Mouse (Mus musculus) liver, embryonic 16.5 days (tissue): Measurements from ENCODE around the gene Ptafr. TPM values are rescaled to one million over a fixed set of nuclear protein-coding genes. Genes with fewer than 3 reads are reported as not detected.

ENCODE experiments used
- polyA plus RNA-seq: library from polyadenylated mRNA; unstranded; fragments of >200 nt; fragmentation: Nextera tagmentation; extraction: Ambion mirVana; gene quantifications from 2 replicates; pipeline ENCODE4 v1.2.1, GENCODE M21; 2015

Gene Ptafr
- polyA plus RNA-seq, 1 experiment from 2014 or later = 1.2 TPM

Other genes with a start within 250 kb of the Ptafr start
- gene Trnau1ap, start 234.5 kb upstream of the Ptafr start, polyA plus RNA-seq = 26.9 and 27.3 TPM in 2 replicates
- gene Rcc1, start 210.5 kb upstream of the Ptafr start, polyA plus RNA-seq = 41.3 and 44.2 TPM in 2 replicates
- 7.6 and 9.9 TPM in 2 replicates for gene Phactr4, start 141.6 kb upstream of the Ptafr start, polyA plus RNA-seq
- 8.2 and 11.4 TPM in 2 replicates for gene Med18, start 100.1 kb upstream of the Ptafr start, polyA plus RNA-seq
- 7.9 and 8.1 TPM in 2 replicates for gene Sesn2, start 53.6 kb upstream of the Ptafr start, polyA plus RNA-seq
- gene Atpif1, start 30.4 kb upstream of the Ptafr start, polyA plus RNA-seq = 1,068 and 1,164 TPM in 2 replicates
- 77.7 and 83.4 TPM in 2 replicates for gene Dnajc8, start 28.5 kb upstream of the Ptafr start, polyA plus RNA-seq
- 13.2 and 14.5 TPM in 2 replicates for gene Eya3, start 74.9 kb downstream of the Ptafr start, polyA plus RNA-seq
- 2.5 and 3.9 TPM in 2 replicates for gene Xkr8, start 168.5 kb downstream of the Ptafr start, polyA plus RNA-seq
- 0.75 and 0.90 TPM in 2 replicates for gene Smpdl3b, start 193.2 kb downstream of the Ptafr start, polyA plus RNA-seq
- 65.4 and 72.6 TPM in 2 replicates for gene Rpa2, start 204.3 kb downstream of the Ptafr start, polyA plus RNA-seq
- 2.6 and 3.2 TPM in 2 replicates for gene Themis2, start 232.3 kb downstream of the Ptafr start, polyA plus RNA-seq